Mouse (Mus musculus) embryo, embryonic 11 days (tissue): Measurements from ENCODE around the gene Plekhn1.

Source experiments
- DNase-seq: peaks from one replicate; pipeline ENCODE4 v3.0.0-alpha.2; 2015

The Plekhn1 gene

GRCm38 (mm10) chr4:156184291-156184954 is 50.2 kb downstream of the Plekhn1 start:
- DNase-seq: no peak

DNA sequence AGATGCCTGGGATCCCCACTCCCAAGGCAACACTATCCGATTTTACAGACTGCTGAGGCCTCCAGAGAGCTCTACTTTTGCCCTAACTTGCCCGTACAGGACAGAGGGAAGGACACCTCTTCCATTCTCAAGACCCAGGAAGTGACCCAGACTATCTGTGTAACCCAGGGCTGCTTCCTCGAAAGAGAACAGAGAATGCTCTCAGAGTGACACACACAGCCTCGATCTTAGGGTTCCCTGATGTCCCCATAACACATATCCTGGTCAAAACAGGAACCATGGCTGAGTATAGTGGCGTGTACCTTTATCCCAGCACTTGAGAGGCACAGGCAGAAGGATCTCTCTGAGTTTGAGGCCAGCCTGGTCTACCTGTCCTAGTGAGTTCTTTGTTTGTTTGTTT is 50.9 kb downstream of the Plekhn1 start:
- no peak for DNase-seq

DNA sequence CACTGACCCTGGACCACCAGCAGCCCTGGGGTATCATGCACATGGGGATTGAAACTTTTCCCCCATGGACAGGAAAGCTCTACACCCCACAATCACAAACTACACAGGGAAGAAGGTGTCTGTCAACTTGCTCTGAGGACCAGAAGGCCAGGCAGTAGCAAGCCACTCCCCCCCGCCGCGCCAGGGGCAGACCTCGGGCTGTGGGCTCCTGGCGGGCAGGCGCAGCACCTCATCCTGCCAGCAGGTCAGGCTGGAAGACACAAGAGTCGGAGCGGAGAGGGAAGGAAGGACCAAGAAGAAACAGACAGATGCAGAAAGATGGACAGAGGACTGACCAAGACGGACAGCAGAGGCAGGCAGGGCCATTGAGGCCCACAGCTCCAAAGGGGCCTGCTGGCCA is 57.0 kb downstream of the Plekhn1 start:
- DNase-seq: no peak

GRCm38 (mm10) chr4:156171828-156172227 is 62.8 kb downstream of the Plekhn1 start:
- no peak for DNase-seq
